Mouse (Mus musculus) common myeloid progenitor, adult 5-6 weeks (primary cell): Measurements from ENCODE around the gene Dapk2. TPM values are rescaled to one million over a fixed set of nuclear protein-coding genes. Genes with fewer than 3 reads are reported as not detected.

Source experiments
- ATAC-seq: replicated peaks from 2 replicates; pipeline ENCODE4 v1.8.0; 2016; ENCODE audit warnings: low read depth, mild to moderate bottlenecking, moderate TSS enrichment, inconsistent platforms; ENCODE audit not compliant: poor library complexity, severe bottlenecking
- total RNA-seq: library from RNA; stranded (forward); fragments of 200-1000, 187-1606 nt; gene quantifications from 2 replicates; pipeline ENCODE4 v1.2.3, GENCODE M21; 2017

Dapk2 gene
- total RNA-seq, 1 experiment from 2014 or later: 4.0 TPM

- no peak for ATAC-seq
Observed at GRCm38 (mm10) chr9:66138193-66138592, 19.8 kb upstream of the Dapk2 start.

- no peak for ATAC-seq
Observed at GRCm38 (mm10) chr9:66142265-66142664, 15.8 kb upstream of the Dapk2 start.

- ATAC-seq: peak; percentile 93
Observed at GRCm38 (mm10) chr9:66144248-66144647, 13.8 kb upstream of the Dapk2 start.

DNA sequence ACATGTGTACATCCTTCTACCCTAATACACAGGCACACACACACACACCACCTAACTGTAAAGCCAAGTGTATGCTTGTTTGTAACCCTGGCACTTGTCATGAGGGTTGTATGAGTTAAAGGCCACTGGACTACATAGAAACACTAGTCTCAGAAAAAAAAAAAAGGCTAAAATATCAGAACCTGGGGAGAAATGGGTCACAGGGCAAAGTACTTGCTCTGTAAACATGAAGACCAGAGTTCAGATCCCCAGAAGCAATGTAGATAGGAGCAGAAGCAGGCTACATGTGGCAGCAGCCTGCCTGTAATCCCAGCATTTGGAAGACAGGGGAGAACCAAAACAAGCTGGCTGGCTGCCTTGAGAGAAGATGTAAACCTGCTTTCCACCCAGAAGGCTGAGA is 11.9 kb upstream of the Dapk2 start:
- ATAC-seq: no peak

- ATAC-seq: no peak
Observed at GRCm38 (mm10) chr9:66152011-66152410, 6.0 kb upstream of the Dapk2 start.

DNA sequence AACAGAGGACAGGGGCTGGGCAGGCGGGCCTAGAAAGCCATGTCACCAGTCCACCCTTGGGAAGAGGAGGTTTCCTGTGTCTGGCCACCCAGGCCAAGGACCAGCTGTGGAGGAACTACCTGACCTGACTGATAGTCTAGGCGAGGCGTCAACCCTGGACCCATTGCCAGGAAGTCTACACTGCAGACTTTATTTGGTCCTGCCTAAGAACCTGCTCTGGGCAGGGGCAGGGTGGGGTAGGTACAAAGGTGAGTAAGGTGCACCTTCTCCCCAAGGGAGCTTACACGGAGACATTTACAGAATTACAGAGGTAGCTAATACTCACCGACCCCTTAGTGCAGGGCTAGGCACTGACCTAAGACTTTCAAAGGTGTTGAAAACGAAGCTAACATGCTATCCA is 4.4 kb upstream of the Dapk2 start:
- ATAC-seq: no peak

DNA sequence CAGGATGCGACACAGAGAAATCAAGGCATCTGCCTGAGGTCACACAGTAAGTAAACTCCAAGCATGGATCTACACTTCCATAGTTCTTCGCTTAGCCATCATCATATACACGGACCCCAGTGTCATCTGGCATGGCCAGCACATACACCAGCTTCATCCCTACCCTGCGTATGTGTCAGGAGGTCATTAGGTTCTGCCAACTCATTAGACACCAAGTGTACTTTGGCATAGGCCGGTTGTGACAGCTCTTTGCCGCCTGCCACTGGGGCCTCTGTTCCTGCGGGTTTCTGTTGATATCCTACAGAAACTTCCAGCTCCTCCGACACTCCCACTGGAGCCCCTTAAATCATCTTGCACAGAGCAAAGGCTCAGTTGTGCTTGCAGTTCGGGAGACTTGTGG is 4.0 kb upstream of the Dapk2 start:
- no peak for ATAC-seq

GRCm38 (mm10) chr9:66155534-66155933 is 2.5 kb upstream of the Dapk2 start:
- no peak for ATAC-seq

- no peak for ATAC-seq
Observed at GRCm38 (mm10) chr9:66158885-66159430, 935 bp downstream of the Dapk2 start.

DNA sequence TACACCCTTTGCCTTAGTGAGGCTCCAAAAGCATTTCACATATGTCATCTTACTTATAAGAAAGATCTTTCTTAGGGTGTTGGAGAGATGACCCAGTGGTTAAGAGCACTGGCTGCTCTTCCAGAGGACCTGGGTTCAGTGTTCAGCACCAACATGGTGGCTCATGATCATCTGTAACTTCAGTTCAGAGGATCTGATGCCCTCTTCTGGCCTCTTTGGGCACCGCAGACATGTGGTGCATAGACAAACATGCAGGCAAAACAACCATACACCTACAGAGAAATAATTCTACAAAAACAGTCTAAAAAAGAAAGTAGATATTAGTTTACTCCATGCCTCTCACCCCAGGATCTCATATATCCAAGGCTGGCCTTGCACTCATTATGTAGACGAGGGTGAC is 2.1 kb downstream of the Dapk2 start:
- no peak for ATAC-seq

DNA sequence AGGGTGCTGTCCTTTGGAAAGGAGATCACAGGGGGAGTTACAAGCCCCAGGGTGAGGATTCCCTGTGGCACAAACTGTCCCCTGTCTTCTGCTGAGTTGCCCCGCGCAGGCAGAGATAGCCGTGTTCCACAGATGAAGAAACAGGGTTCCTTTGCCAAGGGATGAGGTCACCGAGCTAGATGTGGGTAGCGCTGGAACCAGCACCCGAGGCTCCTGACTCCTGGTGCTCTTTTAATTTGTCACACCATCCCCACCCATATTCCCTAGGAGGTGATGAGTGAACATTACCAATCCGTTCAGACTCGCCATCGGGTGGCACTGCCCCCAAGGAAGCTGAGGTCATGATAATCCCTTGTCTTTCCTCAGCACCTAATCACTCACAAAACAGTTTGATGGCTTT is 5.0 kb downstream of the Dapk2 start:
- no peak for ATAC-seq

- ATAC-seq: no peak
Observed at GRCm38 (mm10) chr9:66167222-66167621, 9.2 kb downstream of the Dapk2 start.

DNA sequence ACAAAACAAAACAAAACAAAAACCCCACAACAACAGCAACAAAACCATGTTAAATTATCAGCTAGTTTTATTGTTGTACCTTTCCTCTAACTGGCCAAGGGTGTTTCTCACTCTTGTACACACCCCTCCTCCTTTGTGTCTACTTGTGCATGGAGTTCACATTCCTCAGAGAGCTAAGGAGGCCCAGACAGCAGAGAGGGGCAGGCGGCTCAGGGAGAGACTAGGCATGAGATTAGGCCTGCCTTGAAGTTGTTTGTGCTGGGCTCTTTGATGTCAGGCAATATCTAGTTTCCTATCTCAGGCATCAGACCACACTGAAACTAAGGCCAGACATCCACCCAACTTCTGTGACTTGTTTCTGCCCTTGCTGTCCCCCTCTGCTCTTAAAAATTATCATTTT is 10.2 kb downstream of the Dapk2 start:
- no peak for ATAC-seq

DNA sequence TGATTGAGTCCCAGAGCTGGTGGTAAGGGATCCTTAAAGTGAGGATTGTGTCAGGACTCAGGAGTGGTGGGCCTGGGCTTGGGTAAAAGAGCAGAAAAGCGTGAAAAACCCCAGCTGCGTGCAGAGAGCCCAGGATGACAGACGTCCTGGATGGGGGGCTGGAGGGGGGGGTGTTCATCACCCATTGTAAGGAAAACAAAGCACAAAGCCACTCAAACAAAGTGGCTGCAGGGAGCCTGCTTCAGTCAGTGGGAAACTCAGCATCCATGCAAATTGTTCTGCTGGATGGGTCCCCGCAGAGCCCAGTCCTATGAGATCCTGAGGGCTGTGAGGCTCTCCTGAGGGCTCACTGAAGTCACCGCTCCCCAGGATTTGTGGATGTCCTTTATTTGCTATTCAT is 12.5 kb downstream of the Dapk2 start:
- ATAC-seq: no peak

- ATAC-seq: no peak
Observed at GRCm38 (mm10) chr9:66171275-66171921, 13.4 kb downstream of the Dapk2 start.

GRCm38 (mm10) chr9:66173316-66173855 is 15.4 kb downstream of the Dapk2 start:
- ATAC-seq: no peak

DNA sequence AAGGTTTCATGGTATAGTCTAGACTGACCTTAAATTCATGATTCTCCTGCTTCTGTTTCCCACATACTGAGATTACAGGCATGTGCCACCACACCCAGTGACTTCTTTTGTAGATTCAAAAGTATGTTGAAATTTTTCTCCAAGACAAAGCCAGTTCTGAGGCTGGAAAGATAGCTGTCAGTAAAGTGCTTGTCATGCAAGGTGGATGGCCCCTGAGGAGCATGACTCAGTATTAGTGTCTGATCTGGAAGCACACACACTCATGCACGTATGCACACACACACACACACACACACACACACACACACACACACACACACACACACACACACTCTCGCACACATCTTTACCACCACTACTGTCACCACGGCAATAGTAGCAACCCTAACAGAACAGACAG is 17.0 kb downstream of the Dapk2 start:
- no peak for ATAC-seq

DNA sequence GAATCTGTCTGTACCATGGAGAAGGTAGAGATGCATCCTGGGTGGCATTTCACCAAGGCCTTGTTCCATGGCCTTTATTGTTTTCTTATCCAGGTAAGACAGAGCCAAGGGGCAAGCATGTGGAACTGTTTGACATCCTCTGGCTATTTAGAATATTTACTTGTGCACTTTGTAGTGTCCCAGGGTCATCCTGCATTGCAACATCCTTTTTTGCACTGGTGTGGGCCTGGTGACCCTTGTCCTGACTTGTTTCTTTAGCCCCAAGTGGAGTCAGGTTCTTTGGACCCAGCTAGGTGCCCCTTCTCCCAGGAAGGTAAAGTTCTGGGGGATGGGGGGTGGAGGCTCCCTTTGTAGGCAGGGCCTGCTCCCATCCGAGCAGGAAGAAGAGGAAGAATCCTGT is 20.0 kb downstream of the Dapk2 start:
- no peak for ATAC-seq

GRCm38 (mm10) chr9:66179795-66180194 is 21.8 kb downstream of the Dapk2 start:
- ATAC-seq: peak; percentile 46

DNA sequence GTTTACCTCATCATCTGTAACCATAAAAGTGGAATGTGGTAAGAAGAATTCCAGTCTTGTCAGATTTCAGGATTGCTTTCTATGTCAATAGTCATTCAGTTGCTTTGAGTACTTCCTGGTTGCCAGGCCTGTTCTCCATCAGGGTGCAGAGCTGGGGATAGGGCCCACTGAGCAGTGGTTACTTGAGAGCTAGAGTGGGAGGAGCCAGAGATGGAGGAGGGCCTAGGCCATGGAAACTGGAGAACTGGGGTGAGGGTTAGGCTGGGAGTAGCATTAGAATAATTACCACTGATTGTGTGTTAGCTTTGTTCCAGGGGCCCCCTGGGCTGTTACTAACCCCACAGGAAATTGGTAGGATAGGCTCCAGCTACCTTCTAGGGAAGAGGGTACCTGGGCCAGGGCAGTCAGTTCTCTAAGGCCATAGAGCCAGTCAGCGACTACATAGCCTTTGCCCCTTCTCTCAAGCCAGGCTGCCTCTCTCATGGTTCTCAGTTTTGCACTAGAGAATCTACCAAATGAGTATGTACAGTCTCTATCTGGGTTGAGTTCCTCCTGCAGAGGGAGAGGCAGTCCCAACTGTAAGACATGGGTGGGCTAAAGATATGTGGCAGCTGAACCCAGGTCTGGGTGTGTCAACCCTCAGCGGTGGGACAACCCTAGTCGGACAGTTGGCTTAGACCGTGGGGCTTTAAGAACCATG is 23.3 kb downstream of the Dapk2 start:
- ATAC-seq: peak; percentile 27; the same call in 1 of the 2 replicates
